Mouse (Mus musculus) lung, postnatal 4 days (tissue): ENCODE results near the gene Cat.
A peak's percentile ranks its signal among the peaks of the same experiment; 100 is the strongest.

Experiments
- DNase-seq, 2 experiments: peaks; one replicate each; pipeline ENCODE4 v3.0.0; 2021

Cat gene

DNA sequence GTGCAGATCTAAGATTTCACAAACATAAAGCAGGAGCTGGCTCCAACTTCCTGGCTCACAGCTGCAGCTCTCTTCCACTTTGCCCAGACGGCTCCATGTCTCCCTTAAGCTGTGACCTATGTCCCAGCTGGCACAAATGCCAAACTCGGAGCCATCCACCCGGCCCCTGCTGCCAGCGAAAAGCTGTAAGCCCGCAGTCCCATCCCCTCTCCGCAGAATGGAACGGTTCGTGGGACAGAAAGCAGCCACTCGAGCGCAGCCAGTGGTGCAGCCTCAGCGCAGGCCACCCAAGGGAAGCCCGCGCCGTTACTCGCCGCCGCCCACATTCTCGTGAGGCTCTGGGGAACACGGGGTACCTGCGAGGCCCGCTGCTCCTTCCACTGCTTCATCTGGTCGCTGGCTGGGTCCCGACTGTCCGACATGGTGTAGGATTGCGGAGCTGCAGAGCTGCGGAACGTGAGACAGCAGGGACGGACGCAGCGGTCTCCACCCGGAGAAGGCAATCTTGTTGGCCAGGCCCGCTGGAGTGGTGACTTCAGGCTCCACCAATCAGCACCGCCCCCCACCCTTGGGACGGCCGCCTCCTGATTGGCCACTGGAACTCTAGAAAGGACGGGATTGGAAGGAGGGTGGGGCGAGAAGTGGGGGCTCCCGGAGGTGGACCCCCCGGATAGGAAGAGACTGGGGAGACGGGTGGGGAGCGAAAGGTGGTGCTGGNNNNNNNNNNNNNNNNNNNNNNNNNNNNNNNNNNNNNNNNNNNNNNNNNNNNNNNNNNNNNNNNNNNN, at the start of gene Cat:
TSS of gene Cat (minus strand) at position 544 of the 785 bp plus-strand sequence.
- peak; percentile 97 to 98 for DNase-seq

- no peak for DNase-seq
Observed at GRCm38 (mm10) chr2:103525596-103525995, 40.6 kb upstream of the Cat start.

DNA sequence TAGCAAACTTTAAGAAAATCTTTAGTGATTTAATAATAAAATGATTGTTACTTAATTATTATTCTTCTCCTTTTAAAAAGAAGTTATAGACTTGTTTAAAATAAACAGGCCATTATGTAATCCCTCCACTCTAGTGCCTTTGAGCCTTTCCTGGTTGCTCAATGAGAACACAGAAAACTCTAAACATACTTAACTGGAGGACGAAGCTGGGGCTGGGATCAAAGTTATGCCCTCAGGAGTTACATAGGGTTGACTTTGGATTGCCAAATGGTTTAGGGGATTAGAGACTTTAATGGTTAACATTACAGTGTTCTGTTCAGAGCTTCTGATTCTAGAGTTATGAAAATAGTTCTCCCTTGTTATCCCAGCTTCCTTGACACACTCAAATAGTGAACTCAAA, 31.5 kb upstream of the Cat start:
- DNase-seq, result no peak

GRCm38 (mm10) chr2:103515513-103516180, 30.7 kb upstream of the Cat start:
- DNase-seq, result no peak

DNA sequence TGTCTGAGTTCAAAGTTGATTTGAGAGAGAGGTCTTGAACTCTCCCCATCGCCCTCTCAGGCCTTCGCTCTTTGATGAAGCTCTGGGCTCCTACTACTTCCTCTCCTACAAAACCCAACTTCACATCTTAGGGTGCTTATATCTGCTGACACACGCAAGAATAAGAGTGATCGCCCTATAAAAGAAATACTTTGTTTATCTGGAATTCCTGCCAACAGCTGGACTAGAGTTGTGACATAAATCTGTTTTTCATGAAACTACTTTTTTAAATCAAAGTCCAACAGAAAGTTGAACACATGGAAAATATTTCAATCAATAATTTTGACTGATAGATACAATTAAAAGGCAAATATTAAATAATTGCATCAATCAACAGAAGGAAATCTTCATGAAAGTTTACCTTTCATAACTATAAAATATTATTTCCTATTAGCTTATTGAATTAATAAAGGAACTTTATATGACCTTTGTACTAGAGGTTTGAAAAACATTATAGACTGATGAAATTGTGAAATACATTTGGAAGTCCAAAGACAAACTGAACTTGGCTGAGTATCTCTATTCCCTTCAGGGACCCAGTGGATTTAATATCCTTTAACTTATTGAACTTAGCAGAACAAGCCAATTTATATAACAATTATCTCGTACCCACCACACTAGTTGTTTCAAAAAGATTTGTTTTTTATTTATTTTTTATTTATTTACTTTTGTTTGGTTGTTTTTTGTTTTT, 27.3 kb upstream of the Cat start:
- DNase-seq, result no peak

DNA sequence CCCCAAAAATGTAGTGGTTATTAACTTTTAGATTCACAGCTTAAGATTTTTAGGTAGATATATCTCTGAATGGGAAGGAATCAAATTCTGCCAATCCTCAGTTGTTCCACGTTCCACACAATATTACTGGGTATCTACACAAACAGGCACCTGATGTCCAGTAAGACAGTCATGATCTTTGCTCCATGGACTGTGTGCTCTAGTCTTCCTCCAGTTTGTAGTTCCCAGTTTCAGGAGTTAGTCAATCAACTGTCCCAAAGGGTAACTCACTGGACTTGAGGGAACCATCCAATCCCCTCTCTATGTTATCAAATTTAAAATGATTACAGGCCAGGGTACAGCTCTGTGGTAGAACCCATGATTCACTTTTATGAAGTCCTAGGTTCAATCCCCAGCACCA, 26.7 kb upstream of the Cat start:
- no peak for DNase-seq

- DNase-seq, result no peak
Observed at GRCm38 (mm10) chr2:103511042-103511441, 26.1 kb upstream of the Cat start.

DNA sequence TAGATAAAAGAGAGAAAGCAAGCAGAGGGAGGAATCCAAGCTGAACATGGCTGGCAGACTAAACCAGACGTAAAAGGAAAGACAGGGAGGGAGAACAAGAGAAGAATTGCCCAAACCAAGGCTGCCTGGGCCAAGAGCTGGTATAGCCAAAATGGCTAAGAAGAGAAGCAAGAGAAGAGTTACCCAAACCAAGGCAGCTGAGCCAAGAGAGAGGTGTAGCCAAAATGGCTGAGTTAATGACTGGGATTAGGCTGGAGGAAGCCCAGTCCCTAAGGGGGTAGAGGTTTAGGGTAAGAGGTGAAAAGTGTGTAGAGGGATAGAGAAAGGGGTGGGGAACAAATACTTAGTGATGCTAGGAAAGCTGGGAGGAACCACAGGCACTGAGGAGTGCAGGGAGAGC, 22.7 kb upstream of the Cat start:
- DNase-seq, result no peak

GRCm38 (mm10) chr2:103505956-103506355, 21.0 kb upstream of the Cat start:
- no peak for DNase-seq

DNA sequence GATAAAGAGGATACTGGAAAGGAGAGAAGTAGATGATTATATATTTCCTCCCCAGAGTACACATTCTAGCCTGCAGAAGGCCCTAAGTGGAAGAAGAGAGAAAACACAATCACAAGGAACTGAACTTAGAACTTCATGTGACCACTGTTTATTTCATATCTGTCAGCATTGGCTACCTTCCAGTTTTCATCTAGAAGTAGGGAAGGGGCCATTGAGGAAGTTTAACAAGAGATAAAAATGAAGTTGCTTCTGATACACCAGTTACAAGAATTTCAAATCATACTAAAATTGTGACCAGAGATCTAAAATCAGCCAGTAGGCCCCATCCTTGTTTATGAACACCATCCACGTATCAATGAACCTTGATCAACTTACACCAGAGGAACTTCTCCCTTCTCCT, 19.5 kb upstream of the Cat start:
- no peak for DNase-seq

GRCm38 (mm10) chr2:103500769-103501168, 15.8 kb upstream of the Cat start:
- no peak for DNase-seq

DNA sequence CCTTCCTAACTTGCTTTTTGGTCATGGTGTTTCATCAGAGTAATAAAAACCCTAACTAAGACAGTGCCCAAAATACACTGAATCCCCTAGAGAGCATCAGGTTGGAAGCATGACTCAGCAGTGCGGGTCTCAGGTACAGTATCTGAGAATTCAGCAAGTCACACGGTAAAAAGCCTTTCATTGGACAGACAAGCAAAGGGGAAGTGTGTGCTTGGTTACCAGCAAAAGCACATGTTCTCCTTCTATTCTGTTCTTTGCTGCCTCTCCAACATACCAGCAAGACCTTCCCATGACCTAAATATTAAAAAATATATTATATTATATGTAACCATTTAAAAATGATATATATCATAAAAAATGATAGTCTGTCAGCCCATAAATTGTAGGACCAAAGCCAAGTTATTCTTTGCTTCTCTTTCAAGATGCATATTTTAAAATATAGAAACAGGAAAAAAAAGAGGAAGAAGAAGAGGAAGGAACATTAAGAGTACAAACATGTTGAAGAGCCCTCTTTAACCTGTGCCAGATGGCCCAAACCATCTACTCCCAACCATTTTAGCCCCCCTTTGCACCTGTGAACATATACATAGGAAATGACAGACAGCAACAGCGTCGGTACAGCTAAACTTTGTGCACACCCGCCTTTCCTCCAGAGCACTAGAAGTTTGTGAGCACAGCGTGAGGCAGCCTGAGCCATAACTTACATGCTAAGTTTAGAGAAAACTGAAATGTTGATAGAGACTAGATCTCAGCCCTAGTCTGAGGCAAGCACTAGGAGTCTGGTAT, 10.9 kb upstream of the Cat start:
- DNase-seq, result no peak

- DNase-seq, result no peak
Observed at GRCm38 (mm10) chr2:103493827-103494226, 8.9 kb upstream of the Cat start.

DNA sequence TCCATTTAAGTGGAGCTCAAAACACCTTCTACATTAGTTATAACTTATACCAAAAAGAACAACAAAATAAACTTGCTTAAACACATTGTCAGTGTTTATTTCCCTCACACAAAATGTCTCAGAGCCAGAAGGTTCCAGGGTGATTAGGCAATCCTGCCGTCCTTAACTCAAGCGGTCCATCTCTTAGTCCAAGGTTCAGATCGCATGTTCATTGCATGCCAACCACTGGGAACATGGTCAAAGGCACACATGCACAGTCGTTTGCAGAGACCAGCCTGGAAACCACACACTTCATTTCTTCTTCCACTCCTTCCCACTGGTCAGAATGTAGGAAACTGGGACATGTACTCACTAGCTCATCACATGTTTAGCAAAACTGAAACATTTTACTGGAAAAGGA, 7.6 kb upstream of the Cat start:
- DNase-seq, result no peak

DNA sequence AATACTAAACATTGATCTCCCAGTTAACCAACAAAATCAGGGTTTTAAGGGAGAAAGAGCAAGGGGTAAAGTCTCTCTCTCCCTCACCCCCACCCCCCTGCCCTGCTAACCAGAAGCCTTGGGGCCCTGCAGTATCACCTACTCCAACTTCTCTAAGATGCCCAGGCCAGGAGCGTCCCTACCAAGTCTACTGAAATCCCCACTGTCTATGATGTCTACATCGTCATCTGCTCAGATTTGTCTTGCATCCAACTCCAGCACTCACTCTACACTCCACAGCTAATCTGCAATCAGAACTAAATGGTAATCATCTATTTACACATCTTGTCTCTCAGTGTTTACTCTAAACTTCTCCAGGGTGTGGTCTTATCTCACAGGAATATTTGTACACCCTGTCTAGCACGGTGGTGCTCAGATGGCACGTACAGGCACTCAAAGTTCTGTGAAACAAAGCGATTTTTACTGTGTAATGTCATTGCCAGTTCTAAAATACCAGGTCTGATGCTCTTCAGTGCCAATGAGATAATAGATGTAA, 907 bp downstream of the Cat start:
- DNase-seq, result no peak

GRCm38 (mm10) chr2:103483289-103483985, 1.5 kb downstream of the Cat start:
- no peak for DNase-seq

DNA sequence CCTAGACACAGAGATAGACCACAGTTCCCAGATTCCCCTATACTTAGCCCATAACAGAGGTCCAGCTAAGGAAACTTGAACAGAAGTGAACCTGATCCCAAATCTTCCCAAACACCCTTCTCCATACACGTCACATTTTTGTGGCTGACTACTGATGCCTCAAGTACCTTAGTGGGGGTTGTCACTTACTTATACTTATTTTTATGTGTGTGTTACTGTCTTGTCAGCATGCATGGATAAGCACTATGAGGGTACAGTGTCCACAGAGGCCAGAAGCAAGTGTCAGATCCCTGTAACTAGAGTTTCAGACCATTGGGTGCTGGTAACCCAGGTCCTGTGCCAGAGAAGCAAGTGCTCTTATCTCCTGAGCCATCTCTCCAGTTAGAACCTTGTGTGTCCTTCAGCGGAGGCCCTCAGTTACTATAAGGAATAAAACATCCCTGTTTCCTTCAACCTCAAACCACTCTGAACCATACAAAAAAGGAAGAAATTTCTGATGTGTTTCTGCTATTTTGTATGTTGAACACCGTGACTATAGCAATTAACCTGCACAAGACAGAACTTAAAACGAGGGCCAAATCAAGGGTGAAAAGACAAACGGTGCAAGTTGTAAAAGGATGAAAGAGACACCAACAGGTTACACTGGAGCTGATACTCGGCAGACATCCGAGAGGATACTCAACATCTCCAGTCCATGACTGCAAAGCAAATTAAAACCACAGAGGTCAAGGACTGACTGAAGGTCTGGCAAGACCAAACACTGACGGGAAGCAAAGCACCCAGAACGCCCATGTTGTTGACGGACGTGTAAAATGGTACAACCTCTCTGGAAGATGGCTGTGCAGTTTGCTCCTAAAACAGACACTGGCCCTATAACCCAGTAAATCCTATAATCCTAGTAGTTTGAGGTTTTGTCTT, 3.4 kb downstream of the Cat start:
- DNase-seq, result no peak

GRCm38 (mm10) chr2:103480871-103481270, 4.1 kb downstream of the Cat start:
- DNase-seq, result no peak

DNA sequence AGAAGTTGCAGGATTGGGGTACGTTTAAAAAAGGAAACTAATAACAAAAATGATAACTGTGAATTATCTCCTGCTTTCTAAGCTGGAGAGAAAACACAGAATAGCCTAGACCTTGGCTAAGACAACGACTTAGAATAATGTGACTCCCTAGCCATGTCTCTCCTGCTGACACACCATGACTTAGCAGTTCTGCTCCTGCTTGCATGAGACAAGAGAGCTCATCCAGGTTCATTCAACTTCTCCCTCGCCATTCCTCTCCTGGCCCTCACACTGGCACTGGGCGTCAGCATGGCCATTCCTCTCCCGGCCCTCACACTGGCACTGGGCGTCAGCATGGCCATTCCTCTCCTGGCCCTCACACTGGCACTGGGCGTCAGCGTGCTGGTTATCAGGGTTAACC, 4.7 kb downstream of the Cat start:
- DNase-seq, result no peak

DNA sequence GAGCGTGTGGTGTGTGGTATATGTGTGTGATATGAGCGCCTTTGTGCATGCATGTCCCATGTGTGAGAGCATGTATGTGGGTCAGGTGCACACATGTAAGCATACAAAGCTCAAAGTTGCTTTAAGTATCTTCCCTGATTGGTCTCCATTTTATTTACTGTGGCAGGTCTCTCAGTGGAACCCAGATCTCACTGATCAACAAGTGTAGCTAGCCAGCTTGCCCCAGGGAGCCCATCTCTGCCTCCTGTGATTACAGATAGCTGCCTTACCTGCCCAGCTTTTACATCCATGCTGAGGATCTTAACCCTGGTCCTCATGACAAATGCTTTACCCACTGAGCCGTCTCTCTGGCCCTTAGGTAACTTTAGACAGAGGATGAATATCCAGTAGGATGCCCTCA, 6.6 kb downstream of the Cat start:
- DNase-seq, result no peak

- DNase-seq, result no peak
Observed at GRCm38 (mm10) chr2:103477456-103477855, 7.5 kb downstream of the Cat start.
